Mouse (Mus musculus) heart, adult 9 months (tissue): ENCODE data around the gene Gm12166.

Experiments
- DNase-seq, 2 experiments: peaks; one replicate each; pipeline ENCODE4 v3.0.0; 2022; ENCODE audit warnings: low spot score in 2 of 2

The Gm12166 gene

GRCm38 (mm10) chr11:46073061-46073849 is 21.1 kb upstream of the Gm12166 start:
- peak in 1 of 2 experiments; percentile 48 for DNase-seq

- DNase-seq = no peak
Observed at GRCm38 (mm10) chr11:46072466-46073060, 20.4 kb upstream of the Gm12166 start.

- DNase-seq = no peak
Observed at GRCm38 (mm10) chr11:46070789-46071188, 18.7 kb upstream of the Gm12166 start.

DNA sequence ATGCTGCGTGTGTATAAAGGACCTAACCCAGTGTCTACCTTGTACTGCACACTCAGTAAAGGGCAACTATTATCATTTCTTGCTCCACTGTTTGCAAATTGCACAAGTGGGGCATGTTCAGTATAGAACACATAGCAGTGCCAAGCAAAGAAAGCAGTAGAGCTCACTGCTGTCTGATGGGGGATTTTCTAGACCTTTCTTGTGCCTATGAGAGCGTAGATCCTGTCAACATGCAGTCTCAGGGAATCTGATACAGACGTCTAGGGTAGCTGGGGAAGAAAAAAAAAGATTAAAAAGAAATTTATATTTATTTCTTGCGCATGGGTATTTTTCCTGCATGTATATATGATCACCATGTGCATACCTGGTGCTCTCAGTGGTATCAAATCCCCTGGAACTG is 18.0 kb upstream of the Gm12166 start:
- no peak for DNase-seq

DNA sequence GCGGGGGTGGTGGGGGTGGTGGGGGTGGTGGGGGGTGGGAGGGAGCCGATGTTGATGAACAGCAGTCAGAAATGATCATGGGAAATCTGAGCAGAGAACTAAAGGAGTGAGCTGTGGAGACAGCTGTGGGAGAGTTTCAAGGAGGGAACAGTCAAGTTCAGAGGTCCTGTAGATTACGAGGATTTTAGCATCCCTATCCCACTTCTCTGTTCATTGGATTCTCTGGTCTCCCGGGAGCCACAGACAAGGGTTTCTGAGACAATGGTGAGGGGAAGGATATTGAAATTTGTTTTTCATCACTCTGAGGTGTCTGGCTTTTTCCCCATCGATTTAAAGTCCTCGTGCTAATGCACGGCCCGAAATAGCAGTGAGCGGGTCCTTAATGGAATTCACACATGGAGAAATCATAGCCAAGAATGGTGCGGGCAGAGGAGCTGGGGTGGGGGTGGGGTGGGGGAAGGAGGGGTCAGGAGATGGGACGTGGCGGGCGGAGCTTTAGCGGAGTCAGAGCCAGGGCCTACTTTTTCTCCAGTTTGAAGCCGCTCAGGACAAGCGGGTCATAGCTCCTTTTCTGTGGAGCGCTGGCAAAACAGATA is 17.4 kb upstream of the Gm12166 start:
- peak; percentile 75 to 84 for DNase-seq

DNA sequence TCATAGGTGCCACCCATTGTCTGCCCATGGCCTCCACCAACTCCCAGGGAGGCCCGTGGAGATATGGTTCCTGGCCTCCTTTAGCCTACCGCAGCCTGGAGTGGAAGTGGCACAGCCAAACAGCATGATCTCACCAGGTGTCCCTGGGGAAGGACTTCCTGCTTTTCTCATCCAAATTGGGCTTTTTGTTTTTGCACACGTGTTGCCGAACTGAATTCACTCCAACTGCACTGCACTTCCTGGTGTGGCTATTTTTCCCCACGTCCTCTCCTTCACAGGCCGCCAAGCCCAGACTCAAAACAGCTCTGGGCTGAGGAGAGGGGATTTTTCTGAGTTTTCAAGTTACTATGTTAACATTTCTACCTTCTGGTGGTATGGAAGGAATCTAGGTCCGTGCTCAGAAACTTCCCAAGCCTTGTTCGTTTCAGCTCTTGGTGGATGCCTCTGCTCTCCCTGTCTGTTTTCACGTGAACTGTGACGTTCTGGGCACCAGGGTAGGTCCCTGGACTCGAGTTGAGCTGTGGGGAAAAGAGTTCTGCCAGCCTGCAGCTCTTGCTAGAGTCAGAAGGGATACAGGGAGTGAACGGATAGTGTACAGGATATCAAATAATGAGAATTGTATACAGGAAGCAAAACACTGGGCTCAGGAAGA is 16.8 kb upstream of the Gm12166 start:
- DNase-seq = peak; percentile 80 to 83

DNA sequence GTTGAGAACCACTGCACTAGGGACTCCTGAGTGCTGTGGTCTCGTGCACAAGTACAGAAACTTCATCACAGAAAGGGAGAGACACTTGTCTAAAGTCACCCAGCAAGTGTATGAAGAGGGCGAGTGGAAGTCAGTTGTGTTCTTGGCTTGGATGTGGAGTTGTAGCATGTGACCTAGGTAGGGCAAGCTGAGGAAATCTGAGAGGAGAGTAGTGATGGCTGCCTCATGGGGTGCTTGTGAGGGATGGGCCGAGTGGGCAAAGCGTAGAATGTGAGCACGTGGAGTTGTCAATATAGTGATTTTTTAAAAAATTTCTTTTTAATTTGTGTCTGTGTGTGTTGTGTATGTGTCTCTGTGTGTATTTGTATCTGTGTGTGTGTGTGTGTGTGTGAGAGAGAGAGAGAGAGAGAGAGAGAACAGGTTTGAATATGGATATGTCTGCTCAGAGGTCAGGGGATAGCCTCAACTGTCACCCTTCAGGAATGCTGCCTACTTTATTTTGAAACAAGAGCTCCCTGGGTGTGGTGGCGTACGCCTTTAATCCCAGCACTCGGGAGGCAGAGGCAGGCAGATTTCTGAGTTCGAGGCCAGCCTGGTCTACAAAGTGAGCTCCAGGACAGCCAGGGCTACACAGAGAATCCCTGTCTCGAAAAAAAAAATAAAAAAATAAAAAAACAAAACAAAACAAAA is 15.4 kb upstream of the Gm12166 start:
- DNase-seq = no peak

- DNase-seq = peak; percentile 88 to 89
Observed at GRCm38 (mm10) chr11:46065201-46066011, 13.3 kb upstream of the Gm12166 start.

DNA sequence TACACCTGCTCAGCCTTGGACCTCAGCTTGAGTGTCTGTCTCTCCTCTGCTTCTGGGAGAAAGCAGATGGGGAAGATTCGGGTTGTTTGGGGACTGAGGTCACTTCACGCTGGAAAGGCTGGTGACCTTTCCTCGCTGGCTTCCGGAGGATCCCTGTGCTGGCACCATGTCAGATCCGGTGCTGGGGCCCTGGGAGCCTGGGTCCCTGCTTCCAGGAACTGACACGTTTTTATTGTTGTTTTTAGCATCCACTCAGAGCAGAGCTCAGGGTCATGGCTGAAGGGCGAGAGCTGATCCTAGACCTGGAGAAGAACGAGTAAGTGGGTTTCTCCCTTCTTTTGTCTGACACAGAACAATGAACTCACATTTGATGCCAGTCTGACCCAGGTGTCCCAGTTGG is 12.6 kb upstream of the Gm12166 start:
- peak; percentile 64 to 70 for DNase-seq

DNA sequence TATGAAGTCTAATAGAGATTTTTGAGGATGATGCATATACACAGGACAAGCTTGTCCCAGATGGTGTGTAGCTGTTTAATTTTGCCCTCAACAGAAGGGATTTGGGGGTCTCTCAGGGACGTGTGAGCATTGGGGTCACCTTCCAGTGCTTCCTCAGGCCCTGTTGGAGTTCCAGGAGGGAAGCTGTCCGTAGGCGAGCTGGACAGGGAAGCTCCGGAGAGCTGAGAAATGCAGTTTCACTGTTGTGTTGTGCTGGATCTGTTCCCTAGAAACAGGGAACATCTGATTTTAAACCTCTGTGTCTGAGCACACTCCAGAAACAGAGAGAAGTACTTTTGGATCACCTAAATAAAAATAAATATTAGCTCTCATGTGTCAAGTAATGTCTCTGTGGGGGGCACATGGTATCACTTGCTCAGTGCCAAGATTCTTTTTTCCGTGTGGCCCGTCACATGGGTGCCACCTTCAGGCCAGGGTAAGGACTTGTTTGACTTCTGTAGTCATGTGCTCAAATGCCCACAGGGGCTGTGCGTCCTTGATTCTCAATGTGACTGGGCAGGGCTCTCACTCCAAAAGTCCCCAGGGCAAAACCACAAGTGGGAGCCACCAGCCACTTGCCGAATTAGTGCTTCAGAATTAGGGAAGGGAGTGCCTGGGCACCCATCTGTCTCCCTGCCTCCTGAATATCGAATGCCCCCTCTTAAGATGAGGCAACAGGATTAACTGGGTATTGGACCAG is 11.0 kb upstream of the Gm12166 start:
- DNase-seq = peak; percentile 78 to 82

DNA sequence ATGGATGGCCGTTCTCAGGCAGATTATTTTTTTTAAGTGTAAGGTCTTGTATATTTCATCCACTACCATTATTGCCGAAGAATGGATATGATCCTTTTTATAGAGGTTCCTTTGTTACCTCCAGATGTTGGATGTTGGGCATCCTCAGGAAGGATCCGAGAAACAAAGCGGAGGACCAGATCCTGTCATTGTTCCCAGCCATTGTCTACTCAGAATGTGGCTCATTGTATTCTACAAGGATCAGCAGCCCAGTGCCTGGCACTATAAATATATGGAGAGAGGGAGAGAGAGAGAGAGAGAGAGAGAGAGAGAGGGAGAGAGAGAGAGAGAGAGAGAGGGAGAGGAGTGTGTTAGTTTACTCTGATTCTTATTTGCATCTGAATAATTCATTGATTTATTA is 10.4 kb upstream of the Gm12166 start:
- no peak for DNase-seq

GRCm38 (mm10) chr11:46061776-46062445 is 9.8 kb upstream of the Gm12166 start:
- DNase-seq = no peak

DNA sequence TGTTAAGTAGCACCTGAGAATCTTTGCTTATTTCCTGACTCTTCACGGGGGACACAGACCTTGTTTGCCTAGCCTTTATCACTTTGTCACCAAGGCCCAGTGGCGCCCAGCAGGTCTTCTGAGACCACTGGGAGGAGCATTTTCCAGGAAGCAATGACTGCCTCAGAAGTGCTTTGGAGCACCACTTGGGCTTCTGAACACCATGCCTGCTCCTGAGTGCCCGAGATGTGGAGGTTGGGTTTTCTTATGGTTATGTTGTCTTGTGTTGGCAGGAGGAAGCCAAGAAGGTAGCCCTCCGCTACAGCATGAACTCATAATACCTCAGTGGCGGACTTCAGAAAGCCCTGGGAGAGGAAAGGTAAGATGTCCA is 8.5 kb upstream of the Gm12166 start:
- DNase-seq = no peak

DNA sequence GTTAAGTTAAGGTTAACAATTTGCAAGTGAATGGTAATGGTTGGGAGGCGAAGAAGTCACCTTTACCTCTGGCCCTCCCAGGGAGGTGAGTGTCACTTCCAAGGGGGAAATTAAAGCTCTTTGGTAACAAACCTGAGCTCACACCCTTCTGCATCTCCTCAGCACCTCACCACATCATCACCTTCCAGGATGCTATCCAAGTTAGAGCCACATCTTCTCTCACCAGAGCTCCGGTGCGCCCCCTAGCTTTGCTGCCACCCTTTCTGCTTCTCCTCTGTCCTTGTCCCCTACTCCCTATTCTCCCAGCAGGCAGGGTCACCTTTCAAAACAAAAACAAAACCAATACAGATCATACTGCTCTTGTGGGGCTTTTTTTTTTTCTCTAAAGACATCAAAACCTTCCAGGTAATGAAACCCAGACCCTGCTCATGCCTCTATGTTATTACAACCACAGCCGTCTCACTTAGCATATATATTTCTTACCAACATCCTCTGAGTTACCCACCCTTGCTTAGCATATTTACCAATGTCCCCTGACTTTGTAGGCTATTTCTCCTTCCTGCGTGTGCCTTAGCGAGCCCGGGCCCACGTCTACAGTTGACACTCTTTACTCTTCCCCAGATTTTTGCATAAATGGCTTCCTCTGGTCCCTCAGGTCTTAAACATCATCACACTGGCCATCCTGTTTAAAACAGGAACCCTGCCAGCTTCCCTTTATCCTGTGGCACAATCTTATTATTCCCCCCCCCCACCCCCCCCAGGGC is 7.9 kb upstream of the Gm12166 start:
- DNase-seq = no peak

DNA sequence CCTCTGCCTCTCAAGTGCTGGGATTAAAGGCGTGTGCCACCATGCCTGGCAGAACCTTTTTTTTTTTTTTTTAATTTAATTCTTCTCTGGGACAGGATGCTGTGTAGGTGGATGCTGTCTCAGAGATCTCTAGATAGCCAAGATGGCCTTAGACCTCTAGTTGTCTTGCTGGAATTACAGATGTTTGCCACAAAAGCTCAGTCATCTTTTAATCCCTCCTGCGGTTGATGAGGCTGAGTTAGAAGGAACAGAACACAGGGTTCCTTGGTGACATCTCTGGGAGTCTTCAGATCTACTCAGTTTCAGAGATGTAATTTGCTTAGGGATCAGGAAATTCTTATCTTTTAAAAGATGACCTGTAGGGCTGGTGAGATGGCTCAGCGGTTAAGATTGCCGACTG is 6.8 kb upstream of the Gm12166 start:
- no peak for DNase-seq

DNA sequence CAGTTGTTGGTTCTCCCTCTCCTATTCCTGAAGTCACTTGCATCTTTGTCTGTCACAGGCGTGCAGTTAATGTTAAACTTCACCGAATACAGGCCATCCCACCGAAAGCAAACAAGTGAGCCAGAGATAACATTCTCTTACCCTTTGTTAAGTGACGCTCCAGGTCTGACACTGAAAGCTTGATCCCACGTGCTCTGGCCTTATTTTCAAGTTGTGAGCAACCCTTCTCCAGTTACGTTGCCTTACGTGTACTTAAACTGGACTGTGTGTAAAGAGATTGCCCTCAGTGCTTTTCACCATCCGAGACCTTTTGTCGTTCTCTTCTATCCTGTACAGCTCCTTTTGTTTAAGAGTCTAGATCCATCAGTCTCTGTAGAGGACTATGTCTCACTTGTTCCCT is 5.9 kb upstream of the Gm12166 start:
- DNase-seq = no peak

DNA sequence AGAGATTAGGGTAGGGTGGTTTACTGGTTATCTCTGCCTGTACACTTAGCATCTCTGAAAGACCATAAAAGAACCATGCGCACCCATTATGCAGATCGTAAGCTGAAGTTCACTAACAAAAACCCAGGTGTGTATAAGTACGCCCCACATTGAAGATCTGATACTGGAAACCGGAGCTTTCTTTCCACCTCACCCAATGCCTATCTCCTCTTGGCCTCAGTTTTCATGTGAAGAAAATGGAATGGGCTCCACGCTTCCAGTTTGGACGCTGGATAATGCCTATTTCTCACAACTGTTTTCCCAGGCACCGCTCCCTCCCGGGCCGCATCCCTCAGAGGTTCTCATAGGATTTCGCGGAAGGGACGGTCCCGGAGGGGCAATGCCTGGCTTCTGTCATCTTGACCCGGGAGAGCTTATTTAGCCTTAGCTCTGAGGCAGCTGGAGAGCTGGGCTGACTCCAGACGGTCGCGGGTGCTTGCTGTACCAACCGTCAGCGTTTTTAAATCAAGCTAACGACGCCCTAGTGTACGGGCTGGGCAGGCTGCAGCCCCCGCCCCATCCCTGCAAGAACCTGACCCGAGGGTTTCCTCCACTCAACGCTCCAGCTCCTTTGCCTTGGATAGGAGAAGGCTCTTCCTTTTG is 4.8 kb upstream of the Gm12166 start:
- peak; percentile 59 to 60 for DNase-seq

DNA sequence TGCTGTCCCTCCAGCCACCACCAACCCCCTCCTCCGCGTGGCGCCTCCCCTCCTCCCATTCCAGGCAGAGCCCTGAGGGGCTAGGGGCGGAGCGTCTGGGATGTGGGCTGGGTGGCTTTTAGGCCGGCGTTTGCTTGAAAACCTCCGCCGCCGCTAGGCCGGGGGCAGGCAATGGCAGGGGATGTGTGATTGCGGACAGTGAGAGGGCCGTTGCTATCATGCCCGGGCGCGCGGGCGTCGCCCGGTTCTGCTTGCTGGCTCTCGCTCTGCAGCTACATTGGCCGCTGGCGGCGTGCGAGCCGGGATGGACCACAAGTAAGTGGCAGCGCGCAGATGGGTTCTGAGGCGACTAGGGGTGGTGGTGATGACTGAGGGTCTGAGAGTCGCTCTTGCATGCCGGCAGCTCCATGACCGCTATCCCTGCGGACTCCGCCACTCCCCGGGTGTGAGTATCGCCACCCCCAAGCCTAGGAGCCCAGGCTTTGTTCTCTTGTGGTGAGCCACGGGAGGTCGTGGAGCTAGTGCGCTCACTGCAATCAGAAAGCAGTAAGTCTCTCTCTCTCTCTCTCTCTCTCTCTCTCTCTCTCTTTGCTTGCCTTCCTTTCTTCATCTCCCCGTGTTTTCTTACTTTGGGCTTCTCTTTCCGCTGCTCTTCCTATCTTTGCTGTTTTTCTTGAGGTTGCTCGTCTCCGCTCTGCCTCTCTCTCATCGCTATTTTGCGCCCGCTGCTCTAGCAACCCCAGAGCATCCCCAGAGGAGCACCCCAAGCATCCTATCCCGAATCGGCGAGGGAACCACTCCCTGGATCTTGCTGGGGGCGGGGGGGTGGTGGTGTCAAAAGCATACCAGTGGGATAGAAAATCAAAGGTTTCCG is 4.0 kb upstream of the Gm12166 start, which contains the start of gene Adam19:
TSS of gene Adam19 (plus strand) at position 97 of the 874 bp plus-strand sequence.
- peak; percentile 79 to 81 for DNase-seq
